Mouse (Mus musculus) liver, embryonic 14.5 days (tissue): ENCODE results near the gene Slc12a1.

Source experiments
- CTCF ChIP-seq: IDR thresholded peaks from 2 replicates; pipeline ENCODE4 v1.5.1; 2016; ENCODE audit warnings: antibody characterized with exemption, low read depth, control low read depth
- EP300 ChIP-seq: IDR thresholded peaks from 2 replicates; pipeline ENCODE4 v1.6.1; 2016; ENCODE audit warnings: antibody characterized with exemption, low read depth

- no peak for TF ChIP-seq CTCF
- TF ChIP-seq EP300: no peak
Measured at GRCm38 (mm10) chr2:125234049-125234448, 81.7 kb downstream of the Slc12a1 start.
